Mouse (Mus musculus): ENCODE measurements around the gene Stx1b. TPM values are rescaled to one million over a fixed set of nuclear protein-coding genes. Genes with fewer than 3 reads are reported as not detected.
"Not testable (repeated sequence)": the region's sequence is repeated elsewhere in the genome, so short reads cannot be mapped to it uniquely, and the experiment has no call there.

Gene Stx1b
- polyA plus RNA-seq, 2 experiments, result 0.05 to 1.1 TPM

- no peaks in the 10 kb centered on the region for H3K9me3 ChIP-seq (ENCODE audit: control insufficient read depth, low read length)
- H3K4me1 ChIP-seq (replicated peaks; ENCODE audit: control insufficient read depth in 2 of 2, insufficient read depth in 2 of 2, low read length in 1 of 2), result peaks cover 7 to 12% of the 10 kb centered on the region in 2 experiments
- DNase-seq (ENCODE audit: low read depth in 3 of 3, low spot score in 3 of 3) (no peak), ATAC-seq (ENCODE audit: insufficient read depth) (no peak)
- H3K4me2 ChIP-seq (ENCODE audit: low read depth), result peak overlapping the region; percentile 92
- no peaks in the 10 kb centered on the region for H3K27me3 ChIP-seq (ENCODE audit: control insufficient read depth, insufficient read depth, low read length)
- peak overlapping the region; percentile 79 to 99 for H3K4me3 ChIP-seq (ENCODE audit: insufficient read depth in 1 of 2, low read depth in 2 of 2, low read length in 2 of 2)
- 68% methylated on average over 4 of the region's 4 CpGs for WGBS (ENCODE audit: insufficient replicate concordance)
- peak overlapping the region; percentile 94 for H3K9ac ChIP-seq (replicated peaks)
- H3K36me3 ChIP-seq (replicated peaks; ENCODE audit: control insufficient read depth, insufficient read depth, low read depth), result peaks cover 39% of the 10 kb centered on the region
- H3K27ac ChIP-seq, result peak overlapping the region; percentile 19; the same call in 1 of the 2 replicates
- TF ChIP-seq EP300 (IDR thresholded peaks at IDR 0.05; ENCODE audit: low read depth) (no peak), CTCF (IDR thresholded peaks at IDR 0.05; ENCODE audit: low read depth) (no peak)
Measured at GRCm38 (mm10) chr7:127778350-127778749, 46.0 kb downstream of the Stx1b start.

DNA sequence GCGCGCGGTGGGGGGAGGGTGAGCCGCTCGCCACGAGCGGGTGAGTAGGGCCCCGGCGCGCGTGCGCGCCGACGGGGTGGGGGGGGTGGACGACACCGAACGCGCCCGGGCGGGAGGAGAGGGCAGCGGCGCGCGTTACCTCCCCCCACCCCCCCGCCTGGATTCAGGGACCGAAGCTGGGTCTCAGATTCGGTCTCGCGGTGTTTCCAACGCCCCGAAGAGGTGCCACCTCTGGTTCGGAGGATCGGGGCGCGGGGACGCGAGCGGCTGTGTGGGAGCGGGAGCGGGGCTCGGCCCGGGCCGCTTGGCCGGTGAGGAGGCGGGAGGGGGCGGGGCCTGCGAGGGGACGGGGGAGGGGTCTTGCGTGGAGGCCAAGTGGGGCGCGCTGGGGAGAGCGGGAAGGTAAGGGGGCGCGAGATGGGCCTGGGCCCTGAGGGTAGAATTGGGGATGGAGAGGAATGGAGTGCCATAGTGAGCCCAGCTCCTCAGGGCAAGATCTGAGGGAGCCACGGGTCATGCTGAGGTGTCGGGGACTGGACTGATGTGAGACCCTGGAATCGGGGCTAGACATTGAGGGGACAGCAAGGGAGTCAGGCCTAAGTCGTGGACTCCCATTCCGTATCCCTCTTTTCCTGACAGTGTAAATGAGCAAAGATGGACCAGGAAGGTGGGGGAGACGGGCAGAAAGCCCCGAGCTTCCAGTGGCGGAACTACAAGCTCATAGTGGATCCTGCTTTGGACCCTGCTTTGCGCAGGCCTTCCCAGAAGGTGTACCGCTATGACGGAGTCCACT is 46.7 kb downstream of the Stx1b start:
- Histone ChIP-seq H3K9me3 (ENCODE audit: control insufficient read depth, low read length) (no peaks in the 10 kb centered on the region), H3K4me2 (ENCODE audit: low read depth) (peak overlapping the region; percentile 92), H3K4me3 (ENCODE audit: insufficient read depth in 1 of 2, low read depth in 2 of 2, low read length in 2 of 2) (peak overlapping the region; percentile 79 to 99), H3K27me3 (ENCODE audit: control insufficient read depth, insufficient read depth, low read length) (no peaks in the 10 kb centered on the region), H3K4me1 (replicated peaks; ENCODE audit: control insufficient read depth in 2 of 2, insufficient read depth in 2 of 2, low read length in 1 of 2) (peaks cover 7 to 12% of the 10 kb centered on the region in 2 experiments), H3K27ac (peak overlapping the region; percentile 76), H3K36me3 (replicated peaks; ENCODE audit: control insufficient read depth, insufficient read depth, low read depth) (peaks cover 35% of the 10 kb centered on the region), H3K9ac (replicated peaks) (peak overlapping the region; percentile 94)
- DNase-seq (ENCODE audit: low read depth in 3 of 3, low spot score in 3 of 3) (no peak), ATAC-seq (ENCODE audit: insufficient read depth) (peak; percentile 55)
- no peak for TF ChIP-seq EP300 (IDR thresholded peaks at IDR 0.05; ENCODE audit: low read depth)
- peak; percentile 18; the same call in 1 of the 2 replicates for TF ChIP-seq CTCF (IDR thresholded peaks at IDR 0.05; ENCODE audit: low read depth)
- 5% methylated on average over 49 of the region's 66 CpGs for WGBS (ENCODE audit: insufficient replicate concordance)

- WGBS (ENCODE audit: insufficient replicate concordance), result under 1% methylated on average over 69 of the region's 70 CpGs
- TF ChIP-seq EP300 (IDR thresholded peaks at IDR 0.05; ENCODE audit: low read depth) (0 out of 2 replicates have a peak, but pooled peaks have one; percentile 31), CTCF (IDR thresholded peaks at IDR 0.05; ENCODE audit: low read depth) (no peak)
Measured at GRCm38 (mm10) chr7:127776878-127777473, 47.4 kb downstream of the Stx1b start.

DNA sequence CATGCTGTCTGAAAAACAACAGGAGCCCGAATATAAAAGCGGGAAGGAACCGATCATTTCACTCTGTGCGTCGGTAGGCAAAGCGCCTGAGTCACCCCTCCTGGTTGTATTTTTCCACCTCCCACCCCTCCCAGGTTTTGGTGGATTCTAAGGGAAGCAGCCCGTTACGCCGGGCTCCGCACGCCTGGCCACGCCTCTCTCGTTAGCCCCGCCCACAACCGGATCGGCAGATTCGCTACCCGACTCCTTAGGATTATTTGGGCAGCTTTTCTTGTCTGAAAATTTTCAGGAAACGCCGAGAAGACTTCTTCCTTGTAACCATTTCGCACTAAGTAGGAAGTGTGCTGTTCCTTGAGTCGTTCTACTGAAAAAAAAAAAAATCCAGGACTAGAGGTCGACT is 47.9 kb downstream of the Stx1b start, which contains the start of gene Setd1a:
Gene Setd1a, plus strand, starts transcription at position 245 of the 400 bp plus-strand sequence.
- 1% methylated on average over 23 of the region's 23 CpGs for WGBS (ENCODE audit: insufficient replicate concordance)
- no peaks in the 10 kb centered on the region for H3K9me3 ChIP-seq (ENCODE audit: control insufficient read depth, low read length)
- H3K27me3 ChIP-seq (ENCODE audit: control insufficient read depth, insufficient read depth, low read length), result no peaks in the 10 kb centered on the region
- peak within 1 kb of the TSS; percentile 92 for H3K4me2 ChIP-seq (ENCODE audit: low read depth)
- peaks cover 7 to 17% of the 10 kb centered on the region in 2 experiments for H3K4me1 ChIP-seq (replicated peaks; ENCODE audit: control insufficient read depth in 2 of 2, insufficient read depth in 2 of 2, low read length in 1 of 2)
- H3K4me3 ChIP-seq (ENCODE audit: insufficient read depth in 1 of 2, low read depth in 2 of 2, low read length in 2 of 2), result peak within 1 kb of the TSS; percentile 79 to 99
- peak within 1 kb of the TSS; percentile 76 for H3K27ac ChIP-seq
- ATAC-seq (ENCODE audit: insufficient read depth) (peak; percentile 58), DNase-seq (ENCODE audit: low read depth in 3 of 3, low spot score in 3 of 3) (peak; percentile 66 to 73 (median 67))
- TF ChIP-seq EP300 (IDR thresholded peaks at IDR 0.05; ENCODE audit: low read depth) (no peak), CTCF (IDR thresholded peaks at IDR 0.05; ENCODE audit: low read depth) (no peak)
- peak within 1 kb of the TSS; percentile 94 for H3K9ac ChIP-seq (replicated peaks)
- H3K36me3 ChIP-seq (replicated peaks; ENCODE audit: control insufficient read depth, insufficient read depth, low read depth), result peaks cover 23% of the 10 kb centered on the region

More at GRCm38 (mm10) chr7:127776878-127777473, 47.4 kb downstream of the Stx1b start:
- peak overlapping the region; percentile 76 for H3K27ac ChIP-seq
- peak overlapping the region; percentile 92 for H3K4me2 ChIP-seq (ENCODE audit: low read depth)
- H3K4me1 ChIP-seq (replicated peaks; ENCODE audit: control insufficient read depth in 2 of 2, insufficient read depth in 2 of 2, low read length in 1 of 2), result peaks cover 7 to 15% of the 10 kb centered on the region in 2 experiments
- H3K9me3 ChIP-seq (ENCODE audit: control insufficient read depth, low read length), result no peaks in the 10 kb centered on the region
- DNase-seq (ENCODE audit: low read depth in 3 of 3, low spot score in 3 of 3) (peak; percentile 94 to 95 (median 95)), ATAC-seq (ENCODE audit: insufficient read depth) (peak; percentile 91)
- no peaks in the 10 kb centered on the region for H3K27me3 ChIP-seq (ENCODE audit: control insufficient read depth, insufficient read depth, low read length)
- peak overlapping the region; percentile 79 to 99 for H3K4me3 ChIP-seq (ENCODE audit: insufficient read depth in 1 of 2, low read depth in 2 of 2, low read length in 2 of 2)
- peak overlapping the region; percentile 94 for H3K9ac ChIP-seq (replicated peaks)
- peaks cover 29% of the 10 kb centered on the region for H3K36me3 ChIP-seq (replicated peaks; ENCODE audit: control insufficient read depth, insufficient read depth, low read depth)

GRCm38 (mm10) chr7:127775837-127776236 is 48.5 kb downstream of the Stx1b start:
- ATAC-seq (ENCODE audit: insufficient read depth); H3K9me3 ChIP-seq (ENCODE audit: control insufficient read depth, low read length); H3K27me3 ChIP-seq (ENCODE audit: control insufficient read depth, insufficient read depth, low read length); DNase-seq (ENCODE audit: low read depth in 3 of 3, low spot score in 3 of 3): not testable (repeated sequence)
- H3K4me1 ChIP-seq (replicated peaks; ENCODE audit: control insufficient read depth in 2 of 2, insufficient read depth in 2 of 2, low read length in 1 of 2), result peaks cover 11 to 23% of the 10 kb centered on the region in 2 experiments
- peak overlapping the region; percentile 79 to 99 for H3K4me3 ChIP-seq (ENCODE audit: insufficient read depth in 1 of 2, low read depth in 2 of 2, low read length in 2 of 2)
- H3K9ac ChIP-seq (replicated peaks), result peak overlapping the region; percentile 94
- 67% methylated on average over 7 of the region's 7 CpGs for WGBS (ENCODE audit: insufficient replicate concordance)
- peak overlapping the region; percentile 92 for H3K4me2 ChIP-seq (ENCODE audit: low read depth)
- H3K36me3 ChIP-seq (replicated peaks; ENCODE audit: control insufficient read depth, insufficient read depth, low read depth), result peaks cover 17% of the 10 kb centered on the region
- H3K27ac ChIP-seq, result 0 out of 2 replicates have a peak overlapping the region, but pooled peaks have one; percentile 76

Data from liver, embryonic 14.5 days (tissue).